Mouse (Mus musculus) G1E (cell line): ENCODE measurements around the gene Fcor.

ENCODE experiments used
- CTCF ChIP-seq: IDR thresholded peaks from 2 replicates; pipeline ENCODE4 v1.5.1; 2012; ENCODE audit warnings: low read depth, low read length, inconsistent platforms, mixed read lengths
- POLR2AphosphoS5 ChIP-seq: IDR thresholded peaks from 2 replicates; pipeline ENCODE4 v1.6.1; 2012; ENCODE audit warnings: low read depth, low read length, inconsistent platforms; ENCODE audit not compliant: insufficient replicate concordance
- TAL1 ChIP-seq: conservative IDR thresholded peaks from 2 replicates; pipeline ENCODE4 v1.6.1; 2012; ENCODE audit warnings: low read depth, low read length, inconsistent platforms, mixed read lengths

DNA sequence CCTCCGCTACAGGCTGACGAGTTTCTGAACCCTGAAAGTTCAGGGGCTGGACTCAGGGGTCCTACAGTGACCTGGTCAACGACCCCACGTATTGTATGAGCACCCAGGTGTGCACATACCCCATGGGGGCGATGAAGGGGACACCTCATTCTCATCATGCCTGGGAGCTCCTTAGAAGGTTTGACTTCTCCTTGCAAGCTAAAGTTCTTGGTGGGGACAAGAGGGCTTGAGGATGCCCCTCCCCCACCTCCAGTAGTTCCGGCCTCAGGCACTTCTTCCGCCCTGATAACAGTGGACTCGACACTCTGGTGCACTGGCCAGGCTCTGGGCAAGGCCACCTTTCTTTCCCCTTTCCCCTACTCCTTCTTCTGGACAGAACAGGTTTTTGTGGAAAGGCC lies 40.7 kb downstream of the Fcor start:
- TF ChIP-seq POLR2AphosphoS5 (no peak), CTCF (no peak), TAL1 (no peak)
